Mouse (Mus musculus): ENCODE measurements at regions not wholly inside any gene's neighbourhood (a gene's known extent, or its start where the extent isn't known, plus 50 kb on each side); places are given as distances from the start of the nearest gene placed in this dataset.

- peak; percentile 21 for DNase-seq (ENCODE audit: low read depth, low spot score)
- Histone ChIP-seq H3K27me3 (ENCODE audit: control insufficient read depth in 1 of 2, insufficient read depth in 2 of 2, low read length in 2 of 2) (no peaks in the 10 kb centered on the region), H3K79me2 (ENCODE audit: control insufficient read depth, insufficient read depth, low read length, poor library complexity) (no peaks in the 10 kb centered on the region), H3K4me1 (ENCODE audit: control insufficient read depth in 1 of 2, insufficient read depth in 2 of 2, low read length in 2 of 2) (no peaks in the 10 kb centered on the region), H3K9me3 (replicated peaks; ENCODE audit: insufficient read depth, low read length) (no peaks in the 10 kb centered on the region), H3K27ac (ENCODE audit: control insufficient read depth, low read depth, low read length) (no peak overlapping the region), H3K9ac (ENCODE audit: control insufficient read depth, low read depth, low read length, poor library complexity, severe bottlenecking) (no peak overlapping the region), H3K36me3 (ENCODE audit: control insufficient read depth in 1 of 2, insufficient read depth in 2 of 2, low read length in 2 of 2) (no peaks in the 10 kb centered on the region), H3K4me3 (ENCODE audit: control insufficient read depth in 1 of 2, insufficient read depth in 1 of 2, low read depth in 2 of 2, low read length in 2 of 2) (no peak overlapping the region)
- TF ChIP-seq ZMIZ1 (IDR thresholded peaks at IDR 0.05; ENCODE audit: low read depth, low read length) (no peak), MXI1 (IDR thresholded peaks at IDR 0.05; ENCODE audit: low read depth, low read length) (no peak), ZNF384 (IDR thresholded peaks at IDR 0.05; ENCODE audit: low read depth, low read length) (peak; percentile 95), MYC (IDR thresholded peaks at IDR 0.05; ENCODE audit: low read depth, low read length) (no peak)
These were observed 255.0 kb upstream of the Diaph2 start for GRCm38 (mm10) chrX:129494562-129494961.

Data from MEL (cell line).